Mouse (Mus musculus) right cerebral cortex, adult 18-20 months (tissue): ENCODE measurements at regions not wholly inside any gene's neighbourhood (a gene's known extent, or its start where the extent isn't known, plus 50 kb on each side); places are given as distances from the start of the nearest gene placed in this dataset.
A peak's percentile ranks its signal among the peaks of the same experiment; 100 is the strongest.
"Not testable (repeated sequence)": the region's sequence is repeated elsewhere in the genome, so short reads cannot be mapped to it uniquely, and the experiment has no call there.

Experiments used
- DNase-seq: peaks from one replicate; pipeline ENCODE4 v3.0.0; 2022; ENCODE audit warnings: mixed read lengths

- no peak for DNase-seq
Measured at GRCm38 (mm10) chr3:18295921-18296320, 347.7 kb downstream of the Cypt12 start.

GRCm38 (mm10) chr3:18298699-18299098 is 350.5 kb downstream of the Cypt12 start:
- DNase-seq: no peak

DNA sequence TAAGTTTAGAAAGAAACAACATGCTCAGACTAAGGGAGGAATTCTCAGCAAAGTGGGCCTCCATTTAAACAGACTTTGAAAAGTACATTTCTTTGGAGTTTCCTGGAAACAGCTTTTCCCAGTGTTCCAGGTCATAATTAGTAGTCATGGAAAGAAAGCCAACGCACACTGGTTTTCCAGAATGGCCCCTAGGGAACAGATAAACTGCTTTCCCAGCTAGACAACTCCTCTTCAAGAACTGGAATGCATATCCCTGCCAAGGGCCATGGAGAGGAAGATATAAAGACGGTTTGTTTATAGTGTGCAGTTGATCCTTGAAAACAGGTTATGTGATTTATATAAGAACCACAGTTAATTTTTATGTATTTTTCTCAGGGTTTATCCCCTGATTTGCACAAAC is 351.3 kb downstream of the Cypt12 start:
- no peak for DNase-seq

DNA sequence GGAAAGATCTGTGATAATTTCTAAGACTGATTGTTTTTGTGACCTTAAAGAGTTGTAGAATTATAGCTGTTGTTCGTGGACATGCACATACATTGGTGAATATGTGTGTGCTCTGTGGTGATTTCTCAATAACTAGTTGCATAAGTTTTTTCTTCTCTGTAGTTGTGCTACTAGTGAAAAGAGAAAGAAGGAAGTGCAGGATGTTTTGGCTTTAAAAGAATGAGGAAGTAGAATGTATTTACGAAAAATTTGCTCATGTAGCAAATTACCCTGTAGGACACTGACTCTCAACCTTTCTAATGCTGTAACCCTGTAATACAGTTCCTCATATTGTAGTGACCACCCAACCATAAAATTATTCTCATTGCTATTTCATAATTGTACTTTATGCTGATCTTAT is 371.2 kb downstream of the Cypt12 start:
- DNase-seq: no peak

DNA sequence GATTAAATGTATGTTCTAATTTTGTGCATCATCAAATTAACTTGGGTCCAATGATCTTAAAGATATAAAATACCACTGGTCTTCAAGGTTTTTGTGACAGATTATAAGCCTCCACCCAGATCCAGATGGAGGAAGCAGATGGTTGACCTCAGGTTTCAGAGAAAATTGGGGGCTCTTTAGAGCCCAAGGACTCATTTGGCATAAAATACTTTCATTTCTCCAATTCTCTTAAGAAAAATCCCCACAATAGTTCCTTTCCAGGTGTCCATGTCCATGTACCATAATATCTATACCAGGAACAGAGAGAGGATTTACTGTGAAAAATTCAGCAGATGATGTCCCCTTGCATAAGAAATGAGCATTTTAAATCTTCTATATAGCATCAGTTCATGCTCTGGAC is 385.0 kb downstream of the Cypt12 start:
- DNase-seq: no peak

DNA sequence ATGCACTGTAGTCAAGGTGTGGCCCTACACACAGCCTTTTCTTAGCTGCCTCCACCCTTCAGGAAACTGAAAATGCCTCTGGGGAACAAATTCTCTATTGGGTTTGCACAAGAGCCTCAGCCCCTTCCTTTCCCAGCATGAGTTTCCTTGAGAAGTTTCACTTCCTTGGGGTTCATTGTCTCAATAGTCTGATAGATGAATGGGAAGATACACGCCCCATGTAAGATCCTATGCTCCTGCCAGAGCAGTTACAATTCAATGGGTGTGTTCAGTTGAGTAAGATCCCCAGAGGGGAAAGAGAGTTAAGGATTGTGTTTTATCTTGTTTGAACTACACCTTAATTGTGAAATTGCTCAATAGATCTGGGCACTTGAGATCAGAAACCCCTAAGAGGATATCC is 391.0 kb downstream of the Cypt12 start:
- no peak for DNase-seq

- DNase-seq: no peak
Measured at GRCm38 (mm10) chr3:18341757-18342156, 393.5 kb downstream of the Cypt12 start.

GRCm38 (mm10) chr3:18378014-18379005 is 430.1 kb downstream of the Cypt12 start:
- no peak for DNase-seq

GRCm38 (mm10) chr3:18421886-18422575 is 473.8 kb downstream of the Cypt12 start:
- DNase-seq: peak; percentile 21

GRCm38 (mm10) chr3:18428908-18429307 is 480.7 kb downstream of the Cypt12 start:
- DNase-seq: no peak

DNA sequence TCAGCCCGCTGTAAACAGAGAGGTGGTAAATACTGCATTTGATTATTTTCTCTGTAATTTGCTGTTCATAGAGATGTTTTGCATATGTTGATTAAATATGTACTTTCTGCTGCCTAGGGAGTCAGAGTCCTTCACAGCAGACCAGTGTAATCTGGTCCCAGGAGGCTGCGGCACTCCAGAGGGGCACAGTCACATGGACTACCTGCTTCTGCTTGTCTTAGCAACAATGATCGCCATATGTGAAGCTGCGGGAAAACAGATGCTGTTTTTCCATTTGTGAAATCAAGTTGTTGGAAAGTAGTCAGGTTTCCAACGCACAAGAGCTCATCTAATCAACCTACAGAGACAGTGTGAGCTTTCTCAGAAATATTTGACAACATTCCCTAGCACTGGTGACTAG is 490.6 kb downstream of the Cypt12 start:
- DNase-seq: no peak

- DNase-seq: peak; percentile 5
Measured at GRCm38 (mm10) chr3:18452197-18452933, 504.2 kb downstream of the Cypt12 start.

GRCm38 (mm10) chr3:18453220-18453985 is 505.2 kb downstream of the Cypt12 start:
- DNase-seq: no peak

DNA sequence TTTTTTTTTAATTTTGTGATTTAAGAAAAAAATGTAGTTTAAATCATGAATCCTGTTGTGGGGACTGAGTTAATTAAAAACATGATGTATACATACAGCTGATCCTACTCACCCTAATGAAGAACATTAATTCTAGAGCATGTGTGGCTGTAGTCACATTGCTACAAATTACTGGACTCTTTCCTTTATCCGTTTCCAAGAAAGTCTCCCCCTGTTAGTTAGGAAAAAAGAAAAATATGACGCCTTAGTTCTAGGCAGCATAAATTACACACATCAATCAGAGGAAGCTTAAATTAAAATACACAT is 505.7 kb downstream of the Cypt12 start:
- DNase-seq: no peak

DNA sequence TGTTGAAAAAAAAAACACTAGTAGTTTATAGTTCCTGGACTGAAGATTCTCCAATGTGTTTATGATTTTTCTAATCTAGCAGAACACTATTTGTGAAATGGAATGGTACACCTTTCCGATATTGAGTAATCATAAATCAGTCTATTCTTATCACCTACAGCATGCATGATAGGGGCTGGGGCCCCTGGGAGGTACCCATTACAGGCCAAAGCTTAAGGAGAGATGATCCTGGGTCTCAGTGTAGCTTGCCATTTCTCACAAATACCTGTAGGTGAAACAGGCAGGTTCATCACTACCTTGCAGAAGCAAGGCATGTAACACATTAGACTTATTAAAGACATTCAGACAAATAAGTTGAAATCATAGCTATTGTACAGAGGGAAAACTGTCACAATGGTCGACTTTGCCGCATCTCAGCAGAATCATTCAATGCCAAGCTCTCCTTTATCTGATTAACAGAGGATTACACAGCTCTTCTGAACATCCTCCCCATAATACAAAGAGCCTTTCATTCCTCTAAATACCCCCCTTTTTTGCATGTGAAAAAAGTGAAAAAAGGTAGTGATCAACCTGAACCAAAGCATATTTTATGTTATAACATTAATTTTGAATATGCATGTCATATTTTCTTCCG is 506.5 kb downstream of the Cypt12 start:
- not testable (repeated sequence) for DNase-seq

DNA sequence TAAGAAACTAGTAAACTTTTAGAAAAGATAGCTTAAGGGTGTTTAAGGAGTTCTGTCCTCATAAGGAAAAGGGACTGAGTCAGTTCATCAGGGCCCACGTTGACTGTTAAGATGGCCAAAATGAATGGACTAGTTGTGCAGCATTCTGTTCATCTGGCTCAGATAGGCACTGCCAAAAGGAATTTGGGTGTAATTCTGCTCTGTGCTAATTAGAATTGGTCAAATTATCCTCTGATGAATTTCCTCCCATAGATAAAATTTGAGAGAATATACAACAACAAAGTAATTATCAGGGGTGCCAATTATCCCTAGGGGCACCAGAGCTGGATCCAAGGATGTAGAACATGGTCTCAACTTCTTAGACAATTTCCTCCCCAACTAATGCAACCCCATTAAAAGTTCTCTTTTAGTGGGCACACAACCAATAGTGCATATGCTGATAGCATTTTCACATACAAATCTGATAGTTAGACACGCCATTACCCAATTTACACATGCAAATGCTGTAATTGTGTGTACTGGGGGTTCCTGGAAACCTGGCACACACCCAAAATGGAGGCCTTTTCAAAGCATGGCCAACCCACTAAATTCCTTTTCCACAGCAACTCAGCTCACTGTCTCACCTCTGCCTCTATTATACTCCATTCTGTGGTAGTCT is 508.0 kb downstream of the Cypt12 start:
- no peak for DNase-seq

GRCm38 (mm10) chr3:18460267-18460666 is 512.1 kb downstream of the Cypt12 start:
- DNase-seq: no peak

DNA sequence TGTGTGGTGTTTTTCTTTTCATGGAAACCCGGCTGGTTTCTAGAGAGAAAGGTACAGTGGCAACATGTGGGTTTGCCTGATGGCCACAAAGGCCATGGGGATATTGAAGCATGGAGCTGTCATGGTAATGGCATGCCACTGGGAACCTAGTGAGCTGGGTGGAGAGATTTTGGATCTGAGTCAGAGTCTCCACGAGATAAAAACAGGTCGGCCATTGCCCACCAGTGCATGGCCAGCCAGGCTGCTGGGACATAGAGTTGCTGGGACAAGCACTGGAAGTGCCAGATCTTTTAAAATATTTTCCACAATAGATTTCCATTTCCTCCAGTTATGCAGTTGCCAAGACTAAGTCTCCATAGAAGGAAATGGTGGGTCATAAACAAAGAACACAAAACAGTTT is 523.6 kb downstream of the Cypt12 start:
- DNase-seq: no peak

- DNase-seq: no peak
Measured at GRCm38 (mm10) chr3:18479557-18479956, 531.3 kb downstream of the Cypt12 start.

GRCm38 (mm10) chr3:18482006-18482405 is 533.8 kb downstream of the Cypt12 start:
- DNase-seq: no peak

- no peak for DNase-seq
Measured at GRCm38 (mm10) chr3:18488886-18489285, 540.7 kb downstream of the Cypt12 start.

- no peak for DNase-seq
Measured at GRCm38 (mm10) chr3:18522562-18522961, 574.4 kb downstream of the Cypt12 start.
